Mouse (Mus musculus): ENCODE data around the gene Cdk13. TPM values are rescaled to one million over a fixed set of nuclear protein-coding genes. Genes with fewer than 3 reads are reported as not detected.

Cdk13 gene
- total RNA-seq (2021): 10 to 100 TPM; 40.8 to 42.3 TPM

- peak; percentile 99 for DNase-seq
These were observed at the start of gene Cdk13 for GRCm38 (mm10) chr13:17804909-17805613. Gene Cdk13, minus strand, starts transcription at chr13:17805097.

- DNase-seq: no peak
These were observed 38.4 kb upstream of the Cdk13 start for GRCm38 (mm10) chr13:17843336-17843735.

GRCm38 (mm10) chr13:17842756-17843155, 37.9 kb upstream of the Cdk13 start:
- DNase-seq: no peak

- no peak for DNase-seq
These were observed 34.2 kb upstream of the Cdk13 start for GRCm38 (mm10) chr13:17839137-17839536.

GRCm38 (mm10) chr13:17838484-17838851, 33.6 kb upstream of the Cdk13 start:
- peak; percentile 76 for DNase-seq

GRCm38 (mm10) chr13:17837610-17838483, 33.0 kb upstream of the Cdk13 start:
- peak; percentile 49 for DNase-seq

- DNase-seq: no peak
These were observed 31.9 kb upstream of the Cdk13 start for GRCm38 (mm10) chr13:17836808-17837207.

GRCm38 (mm10) chr13:17832940-17833339, 28.0 kb upstream of the Cdk13 start:
- no peak for DNase-seq

- no peak for DNase-seq
These were observed 12.3 kb upstream of the Cdk13 start for GRCm38 (mm10) chr13:17817226-17817625.

GRCm38 (mm10) chr13:17805614-17805975, 698 bp upstream of the Cdk13 start:
- no peak for DNase-seq

- DNase-seq: peak; percentile 61
These were observed 647 bp downstream of the Cdk13 start for GRCm38 (mm10) chr13:17804058-17804841.

- peak; percentile 85 for DNase-seq
These were observed 1.4 kb downstream of the Cdk13 start for GRCm38 (mm10) chr13:17803331-17804057.

- no peak for DNase-seq
These were observed 2.0 kb downstream of the Cdk13 start for GRCm38 (mm10) chr13:17802880-17803279.

GRCm38 (mm10) chr13:17799735-17800134, 5.2 kb downstream of the Cdk13 start:
- no peak for DNase-seq

GRCm38 (mm10) chr13:17795757-17796456, 9.0 kb downstream of the Cdk13 start:
- no peak for DNase-seq

GRCm38 (mm10) chr13:17783643-17784042, 21.3 kb downstream of the Cdk13 start:
- no peak for DNase-seq

- no peak for DNase-seq
These were observed 25.0 kb downstream of the Cdk13 start for GRCm38 (mm10) chr13:17779923-17780322.

- DNase-seq: no peak
These were observed 28.6 kb downstream of the Cdk13 start for GRCm38 (mm10) chr13:17776303-17776702.

GRCm38 (mm10) chr13:17775364-17775763, 29.5 kb downstream of the Cdk13 start:
- DNase-seq: no peak

- DNase-seq: no peak
These were observed 31.8 kb downstream of the Cdk13 start for GRCm38 (mm10) chr13:17773112-17773511.

- DNase-seq: no peak
These were observed 32.3 kb downstream of the Cdk13 start for GRCm38 (mm10) chr13:17772574-17772973.

GRCm38 (mm10) chr13:17762405-17762804, 42.5 kb downstream of the Cdk13 start:
- no peak for DNase-seq

Measured in heart, postnatal 4 days (tissue).